Mouse (Mus musculus) 416B (cell line): ENCODE data around the gene Kifc5b.

ENCODE experiments used
- DNase-seq: peaks from one replicate; pipeline ENCODE4 v3.0.0; 2011; ENCODE audit warnings: low read depth

Gene Kifc5b

GRCm38 (mm10) chr17:26947231-26948100 is 30.6 kb downstream of the Kifc5b start:
- no peak for DNase-seq

- peak; percentile 37 for DNase-seq
Observed at GRCm38 (mm10) chr17:26948316-26949050, 31.6 kb downstream of the Kifc5b start.

- DNase-seq = peak; percentile 56
Observed at GRCm38 (mm10) chr17:26949051-26949577, 32.2 kb downstream of the Kifc5b start.

- DNase-seq = no peak
Observed at GRCm38 (mm10) chr17:26949866-26950265, 33.0 kb downstream of the Kifc5b start.

- DNase-seq = no peak
Observed at GRCm38 (mm10) chr17:26950560-26951288, 33.8 kb downstream of the Kifc5b start.

GRCm38 (mm10) chr17:26951406-26951805 is 34.5 kb downstream of the Kifc5b start:
- no peak for DNase-seq

GRCm38 (mm10) chr17:26951952-26952877 is 35.3 kb downstream of the Kifc5b start:
- no peak for DNase-seq

GRCm38 (mm10) chr17:26953201-26953600 is 36.3 kb downstream of the Kifc5b start:
- DNase-seq = no peak

- DNase-seq = no peak
Observed at GRCm38 (mm10) chr17:26953726-26954125, 36.8 kb downstream of the Kifc5b start.

- no peak for DNase-seq
Observed at GRCm38 (mm10) chr17:26956309-26956708, 39.4 kb downstream of the Kifc5b start.

- no peak for DNase-seq
Observed at GRCm38 (mm10) chr17:26956895-26957294, 40.0 kb downstream of the Kifc5b start.

- no peak for DNase-seq
Observed at GRCm38 (mm10) chr17:26957872-26958271, 41.0 kb downstream of the Kifc5b start.

- no peak for DNase-seq
Observed at GRCm38 (mm10) chr17:26958880-26959279, 42.0 kb downstream of the Kifc5b start.

- no peak for DNase-seq
Observed at GRCm38 (mm10) chr17:26959815-26960214, 42.9 kb downstream of the Kifc5b start.

- no peak for DNase-seq
Observed at GRCm38 (mm10) chr17:26961572-26962240, 44.8 kb downstream of the Kifc5b start.

GRCm38 (mm10) chr17:26966993-26967392 is 50.1 kb downstream of the Kifc5b start:
- DNase-seq = no peak

GRCm38 (mm10) chr17:26967477-26967876 is 50.6 kb downstream of the Kifc5b start:
- DNase-seq = no peak

GRCm38 (mm10) chr17:26968200-26968611 is 51.3 kb downstream of the Kifc5b start:
- no peak for DNase-seq

- DNase-seq = no peak
Observed at GRCm38 (mm10) chr17:26969257-26969656, 52.4 kb downstream of the Kifc5b start.

- no peak for DNase-seq
Observed at GRCm38 (mm10) chr17:26970221-26970620, 53.3 kb downstream of the Kifc5b start.
